Mouse (Mus musculus) hindbrain, embryonic 15.5 days (tissue): Measurements from ENCODE around the gene Upp1. TPM values are rescaled to one million over a fixed set of nuclear protein-coding genes. Genes with fewer than 3 reads are reported as not detected.

Experiments
- ATAC-seq: fragments of 200-750 bp; cut with Nextera tagmentation; 2 replicates; pipeline ENCODE4 v1.8.0; 2017; ENCODE audit warnings: low read depth, moderate number of reproducible peaks, moderate TSS enrichment; ENCODE audit not compliant: low FRiP score
- H3K27ac ChIP-seq: fragments of 300-500 bp; sonication (generic); replicated peaks from 2 replicates; pipeline ENCODE4 v1.5.1; 2015; ENCODE audit warnings: mild to moderate bottlenecking, inconsistent platforms
- H3K27me3 ChIP-seq: fragments of 300-500 bp; sonication (generic); 2 replicates; pipeline ENCODE4 v1.6.1; 2015; ENCODE audit warnings: control low read depth, inconsistent platforms
- H3K36me3 ChIP-seq: fragments of 300-500 bp; sonication (generic); 2 replicates; pipeline ENCODE4 v1.6.1; 2015; ENCODE audit warnings: control low read depth, inconsistent platforms
- H3K4me1 ChIP-seq: fragments of 300-500 bp; sonication (generic); replicated peaks from 2 replicates; pipeline ENCODE4 v1.6.1; 2015; ENCODE audit warnings: control low read depth, inconsistent platforms
- H3K4me2 ChIP-seq: fragments of 300-500 bp; sonication (generic); 2 replicates; pipeline ENCODE4 v1.6.1; 2015; ENCODE audit warnings: moderate library complexity, mild to moderate bottlenecking, inconsistent platforms
- H3K4me3 ChIP-seq: fragments of 300-500 bp; sonication (generic); 2 replicates; pipeline ENCODE4 v1.5.1; 2015; ENCODE audit warnings: mild to moderate bottlenecking, inconsistent platforms
- H3K9ac ChIP-seq: fragments of 300-500 bp; sonication (generic); 2 replicates; pipeline ENCODE4 v1.6.1; 2015; ENCODE audit warnings: inconsistent platforms
- H3K9me3 ChIP-seq: fragments of 300-500 bp; sonication (generic); 2 replicates; pipeline ENCODE4 v1.6.1; 2016; ENCODE audit warnings: control low read depth, inconsistent platforms
- WGBS: fragments of 180-500 bp; shearing (Covaris S2); methylation state at CpG from one replicate; pipeline ENCODE4 v1.1.7; 2015; 5-methylcytosine and 5-hydroxymethylcytosine counted together
- polyA plus RNA-seq: library from polyadenylated mRNA; unstranded; fragments of >200 nt; fragmentation: Nextera tagmentation; extraction: Ambion mirVana; gene quantifications from 2 replicates; pipeline ENCODE4 v1.2.1, GENCODE M21; 2015

The Upp1 gene
- polyA plus RNA-seq, result 3.8 and 4.5 TPM in 2 replicates

DNA sequence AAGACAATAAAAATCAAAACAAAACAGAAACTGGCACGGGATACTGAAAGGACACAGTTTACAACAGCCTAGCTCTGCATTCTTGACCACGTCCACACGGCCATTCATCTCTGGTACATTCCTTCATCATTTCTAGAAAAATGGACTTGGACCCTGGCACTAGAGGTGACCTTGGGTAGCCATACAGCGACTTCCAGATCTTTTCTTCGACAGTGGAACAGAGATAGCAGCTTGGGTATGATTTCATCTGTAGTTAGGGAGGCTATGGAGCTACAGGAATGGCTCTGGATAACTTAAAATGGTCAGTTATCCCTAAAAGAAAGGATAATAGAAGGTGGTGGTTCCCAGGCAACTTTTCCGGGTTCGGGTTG, at the start of gene Upp1:
Gene Upp1 (plus strand): TSS at position 54 of the 371 bp plus-strand sequence.
- 1% methylated on average over 7 of the region's 7 CpGs for WGBS
- ATAC-seq, result peak; percentile 9; the same call in 1 of the 2 replicates
- H3K9me3 ChIP-seq, result no peaks in the 10 kb centered on the region
- H3K4me1 ChIP-seq, result peaks cover 29% of the 10 kb centered on the region
- H3K27me3 ChIP-seq, result peaks cover 40% of the 10 kb centered on the region
- H3K27ac ChIP-seq, result no peak within 1 kb of the TSS
- peak within 1 kb of the TSS; percentile 46 for H3K4me3 ChIP-seq
- peak within 1 kb of the TSS; percentile 28 for H3K9ac ChIP-seq
- no peaks in the 10 kb centered on the region for H3K36me3 ChIP-seq
- peak within 1 kb of the TSS; percentile 98 for H3K4me2 ChIP-seq

- WGBS, result 84% methylated on average over 3 of the region's 3 CpGs
- Histone ChIP-seq H3K9me3 (no peaks in the 10 kb centered on the region), H3K27me3 (no peaks in the 10 kb centered on the region), H3K9ac (no peak overlapping the region), H3K27ac (peak overlapping the region; percentile 25; the same call in 1 of the 2 replicates), H3K36me3 (no peaks in the 10 kb centered on the region), H3K4me1 (no peaks in the 10 kb centered on the region), H3K4me2 (no peak overlapping the region), H3K4me3 (no peak overlapping the region)
- ATAC-seq, result no peak
Observed at GRCm38 (mm10) chr11:9076444-9076843, 41.5 kb upstream of the Upp1 start.

DNA sequence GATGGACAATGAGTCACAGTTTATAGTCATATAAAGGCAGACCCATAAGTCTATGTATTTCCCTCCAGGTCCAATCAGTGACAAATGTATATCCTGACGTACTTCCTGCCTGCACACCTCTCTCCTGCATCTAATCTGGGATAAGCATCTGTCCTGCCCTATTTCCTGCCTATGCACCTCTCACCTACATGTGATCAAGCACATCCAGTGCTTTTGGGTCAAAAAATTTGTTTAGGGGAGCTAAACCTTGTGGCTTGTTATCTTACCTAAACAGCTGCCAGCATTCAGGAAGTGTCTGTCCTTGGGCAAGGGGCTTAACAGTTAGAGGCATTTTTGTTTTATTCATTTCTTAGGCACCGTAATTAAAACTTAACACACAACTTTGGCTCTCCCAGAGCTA, 4.7 kb upstream of the Upp1 start:
- no peak overlapping the region for H3K9ac ChIP-seq
- H3K27me3 ChIP-seq, result peaks cover 26% of the 10 kb centered on the region
- WGBS, result 88% methylated on average over 2 of the region's 2 CpGs

DNA sequence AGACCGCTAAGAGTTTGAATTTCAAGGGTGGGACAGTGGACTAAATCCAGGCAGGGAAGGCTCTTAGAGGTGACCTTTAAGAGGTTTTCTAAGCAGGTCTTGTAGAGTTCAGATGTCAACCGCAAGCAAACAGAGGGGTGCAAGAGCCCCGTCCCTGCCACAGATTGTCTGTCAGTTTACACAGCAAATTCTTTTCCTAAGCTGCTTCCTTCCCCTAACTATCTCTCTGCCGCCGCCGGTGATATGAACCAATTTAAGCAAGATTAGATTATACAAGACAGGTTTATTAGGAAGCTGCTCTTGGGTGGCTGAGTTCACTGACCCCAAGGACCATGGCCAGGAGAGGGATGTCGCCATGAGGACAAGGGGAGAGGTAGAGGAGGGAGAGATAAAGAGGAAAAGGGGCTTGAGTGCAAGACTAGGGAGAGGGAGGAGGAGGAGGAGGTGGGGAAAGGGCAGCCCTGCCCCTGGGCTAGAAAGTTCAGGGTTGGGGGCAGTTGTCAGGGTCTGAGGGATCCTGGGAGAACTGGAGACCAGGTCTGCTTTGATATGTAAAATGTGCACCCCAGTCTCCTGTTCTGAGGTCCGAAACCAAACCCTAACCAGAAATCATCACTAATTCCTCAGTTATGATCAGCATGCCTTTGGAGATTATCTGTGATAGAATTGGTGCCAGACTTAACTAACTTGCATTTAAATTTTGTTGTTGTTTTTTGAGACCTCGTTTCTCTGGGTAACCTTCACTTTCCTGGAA, 2.4 kb upstream of the Upp1 start:
- Histone ChIP-seq H3K4me3 (no peak overlapping the region), H3K9me3 (no peaks in the 10 kb centered on the region), H3K36me3 (no peaks in the 10 kb centered on the region), H3K27ac (no peak overlapping the region), H3K4me1 (peaks cover 29% of the 10 kb centered on the region), H3K9ac (no peak overlapping the region), H3K27me3 (peaks cover 36% of the 10 kb centered on the region), H3K4me2 (peak overlapping the region; percentile 23; the same call in 1 of the 2 replicates)
- no peak for ATAC-seq
- 22% methylated on average over 9 of the region's 9 CpGs for WGBS

More for the DNA sequence above, 4.7 kb upstream of the Upp1 start:
- Histone ChIP-seq H3K4me2 (no peak overlapping the region), H3K9me3 (no peaks in the 10 kb centered on the region), H3K4me3 (no peak overlapping the region), H3K27ac (no peak overlapping the region), H3K36me3 (no peaks in the 10 kb centered on the region), H3K4me1 (peaks cover 15% of the 10 kb centered on the region)
- ATAC-seq, result no peak

- H3K27me3 ChIP-seq, result peaks cover 40% of the 10 kb centered on the region
- WGBS, result 3% methylated on average over 10 of the region's 10 CpGs
- no peak overlapping the region for H3K4me3 ChIP-seq
- H3K4me1 ChIP-seq, result peaks cover 29% of the 10 kb centered on the region
- no peak overlapping the region for H3K27ac ChIP-seq
- ATAC-seq, result no peak
- H3K4me2 ChIP-seq, result peak overlapping the region; percentile 23
- H3K9ac ChIP-seq, result no peak overlapping the region
- H3K36me3 ChIP-seq, result no peaks in the 10 kb centered on the region
- no peaks in the 10 kb centered on the region for H3K9me3 ChIP-seq
Observed at GRCm38 (mm10) chr11:9116121-9116520, 1.8 kb upstream of the Upp1 start.

- H3K4me3 ChIP-seq, result no peak overlapping the region
- peaks cover 29% of the 10 kb centered on the region for H3K4me1 ChIP-seq
- no peak overlapping the region for H3K4me2 ChIP-seq
- no peaks in the 10 kb centered on the region for H3K36me3 ChIP-seq
- WGBS, result 2% methylated on average over 3 of the region's 3 CpGs
- no peak for ATAC-seq
- H3K9ac ChIP-seq, result no peak overlapping the region
- peaks cover 40% of the 10 kb centered on the region for H3K27me3 ChIP-seq
- no peaks in the 10 kb centered on the region for H3K9me3 ChIP-seq
- no peak overlapping the region for H3K27ac ChIP-seq
Observed at GRCm38 (mm10) chr11:9116916-9117315, 987 bp upstream of the Upp1 start.

- H3K4me2 ChIP-seq, result peak overlapping the region; percentile 98
- H3K9me3 ChIP-seq, result no peaks in the 10 kb centered on the region
- ATAC-seq, result peak; percentile 64
- peaks cover 40% of the 10 kb centered on the region for H3K27me3 ChIP-seq
- H3K27ac ChIP-seq, result no peak overlapping the region
- peaks cover 29% of the 10 kb centered on the region for H3K4me1 ChIP-seq
- H3K36me3 ChIP-seq, result no peaks in the 10 kb centered on the region
- no peak overlapping the region for H3K9ac ChIP-seq
- H3K4me3 ChIP-seq, result peak overlapping the region; percentile 46
- 4% methylated on average over 13 of the region's 13 CpGs for WGBS
Observed at GRCm38 (mm10) chr11:9117358-9118049, 399 bp upstream of the Upp1 start.

DNA sequence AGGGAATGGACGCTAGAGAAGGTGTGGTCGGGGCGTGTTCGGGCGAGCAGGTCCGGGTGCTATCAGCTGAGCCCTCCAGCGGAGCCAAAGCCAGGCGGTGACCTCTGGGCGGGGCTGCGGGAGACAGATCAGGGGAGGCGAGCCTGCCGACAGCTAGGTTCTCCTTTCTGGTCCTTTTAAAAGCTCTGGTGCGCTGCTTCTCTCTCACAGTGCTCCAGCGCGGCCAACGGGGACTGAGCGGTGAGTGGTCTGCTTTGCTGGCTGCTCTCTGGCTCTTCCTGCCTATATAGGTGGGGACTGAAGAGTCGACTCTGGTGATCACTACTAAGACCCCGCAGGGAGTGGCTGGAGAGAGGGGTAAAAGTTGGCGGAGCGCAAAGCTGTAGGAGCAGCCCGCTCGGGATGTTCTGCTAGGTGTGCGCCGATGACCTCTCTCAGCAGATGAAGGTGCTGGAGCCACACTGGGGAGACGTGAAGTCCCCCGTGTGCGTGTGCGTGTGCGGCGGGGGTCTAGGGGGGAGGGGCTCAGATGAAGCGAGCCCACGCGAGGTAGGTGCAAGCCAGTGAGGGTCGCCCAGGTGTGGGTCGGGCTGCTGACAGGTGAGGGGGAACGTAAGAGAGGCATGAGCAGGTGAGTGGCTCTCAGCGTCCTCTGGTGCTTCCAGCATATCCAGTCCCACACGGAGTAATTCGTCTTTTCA, 668 bp downstream of the Upp1 start:
- H3K4me3 ChIP-seq, result peak overlapping the region; percentile 46
- H3K27ac ChIP-seq, result no peak overlapping the region
- peaks cover 29% of the 10 kb centered on the region for H3K4me1 ChIP-seq
- no peaks in the 10 kb centered on the region for H3K9me3 ChIP-seq
- H3K27me3 ChIP-seq, result peaks cover 40% of the 10 kb centered on the region
- WGBS, result under 1% methylated on average over 40 of the region's 40 CpGs
- ATAC-seq, result peak; percentile 48
- peak overlapping the region; percentile 28 for H3K9ac ChIP-seq
- no peaks in the 10 kb centered on the region for H3K36me3 ChIP-seq
- H3K4me2 ChIP-seq, result peak overlapping the region; percentile 98

- Histone ChIP-seq H3K4me3 (peak overlapping the region; percentile 46), H3K9ac (peak overlapping the region; percentile 28), H3K27ac (no peak overlapping the region), H3K27me3 (peaks cover 40% of the 10 kb centered on the region), H3K9me3 (no peaks in the 10 kb centered on the region), H3K4me2 (peak overlapping the region; percentile 98), H3K36me3 (no peaks in the 10 kb centered on the region), H3K4me1 (peaks cover 29% of the 10 kb centered on the region)
- 4% methylated on average over 22 of the region's 22 CpGs for WGBS
- ATAC-seq, result no peak
Observed at GRCm38 (mm10) chr11:9119231-9120020, 1.5 kb downstream of the Upp1 start.

- H3K9me3 ChIP-seq, result no peaks in the 10 kb centered on the region
- H3K27me3 ChIP-seq, result peaks cover 21% of the 10 kb centered on the region
- H3K4me3 ChIP-seq, result no peak overlapping the region
- no peak overlapping the region for H3K4me2 ChIP-seq
- peaks cover 22% of the 10 kb centered on the region for H3K4me1 ChIP-seq
- WGBS, result 82% methylated on average over 4 of the region's 4 CpGs
- no peak for ATAC-seq
- no peak overlapping the region for H3K9ac ChIP-seq
- H3K36me3 ChIP-seq, result no peaks in the 10 kb centered on the region
- no peak overlapping the region for H3K27ac ChIP-seq
Observed at GRCm38 (mm10) chr11:9122315-9122714, 4.4 kb downstream of the Upp1 start.

DNA sequence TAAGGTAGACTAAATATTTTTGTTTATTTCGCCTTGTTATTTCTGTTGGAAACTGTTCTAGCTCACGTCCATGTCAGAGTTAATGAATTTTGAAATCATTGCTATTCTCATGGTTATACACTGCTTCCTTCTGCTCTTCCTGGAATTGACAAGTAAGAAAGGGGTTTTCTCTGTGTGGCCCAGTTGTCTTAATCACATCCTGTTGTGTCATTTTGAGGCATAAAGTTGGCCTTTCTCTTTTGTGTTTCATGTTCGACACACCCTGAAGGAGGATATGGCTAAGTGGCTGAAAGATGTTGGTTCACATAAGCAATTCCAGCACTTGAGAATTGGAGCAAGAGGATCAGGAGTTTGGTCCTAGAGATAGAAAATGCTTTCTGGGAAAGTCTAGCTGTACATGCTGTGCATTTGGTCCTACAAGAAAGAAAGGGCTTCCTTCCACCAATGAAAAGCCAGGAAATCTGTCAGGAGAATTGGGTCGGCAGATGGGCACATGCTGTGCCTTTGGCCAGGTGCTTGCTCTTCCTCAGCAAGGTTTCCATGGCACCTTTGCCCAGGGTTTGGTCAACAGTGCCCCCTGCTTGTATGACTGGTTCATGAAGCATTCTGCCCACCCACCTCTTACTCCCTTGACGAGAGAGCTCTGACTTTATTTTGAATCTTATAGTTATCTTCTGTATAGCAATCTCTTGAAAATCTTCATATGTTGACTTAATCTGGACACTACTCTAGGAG, 8.6 kb downstream of the Upp1 start:
- Histone ChIP-seq H3K4me1 (no peaks in the 10 kb centered on the region), H3K9ac (no peak overlapping the region), H3K4me3 (no peak overlapping the region), H3K36me3 (no peaks in the 10 kb centered on the region), H3K4me2 (no peak overlapping the region), H3K27me3 (no peaks in the 10 kb centered on the region), H3K27ac (no peak overlapping the region), H3K9me3 (no peaks in the 10 kb centered on the region)
- ATAC-seq, result no peak
- 78% methylated on average over 5 of the region's 5 CpGs for WGBS
